Mouse (Mus musculus) ovary, adult 18-20 months (tissue): ENCODE data around the gene Chml.
A peak's percentile ranks its signal among the peaks of the same experiment; 100 is the strongest.

Experiments
- DNase-seq: peaks from one replicate; pipeline ENCODE4 v3.0.0; 2022; ENCODE audit warnings: low spot score, mixed read lengths

Gene Chml

GRCm38 (mm10) chr1:175692246-175692996 lies at the start of gene Chml, which contains the start of gene Opn3:
Gene Chml (minus strand): TSS chr1:175692901.
Gene Opn3 (minus strand): TSS chr1:175692776.
- peak; percentile 99 for DNase-seq

GRCm38 (mm10) chr1:175725771-175726170 lies 33.1 kb upstream of the Chml start:
- no peak for DNase-seq

- DNase-seq, result no peak
Measured at GRCm38 (mm10) chr1:175716832-175717231, 24.1 kb upstream of the Chml start.

- DNase-seq, result peak; percentile 6
Measured at GRCm38 (mm10) chr1:175712338-175712909, 19.7 kb upstream of the Chml start.

GRCm38 (mm10) chr1:175708013-175708412 lies 15.3 kb upstream of the Chml start:
- no peak for DNase-seq

GRCm38 (mm10) chr1:175707599-175707998 lies 14.9 kb upstream of the Chml start:
- no peak for DNase-seq

GRCm38 (mm10) chr1:175701145-175701544 lies 8.4 kb upstream of the Chml start:
- DNase-seq, result no peak

GRCm38 (mm10) chr1:175699796-175700195 lies 7.1 kb upstream of the Chml start:
- DNase-seq, result no peak

- DNase-seq, result no peak
Measured at GRCm38 (mm10) chr1:175699375-175699774, 6.7 kb upstream of the Chml start.

- no peak for DNase-seq
Measured at GRCm38 (mm10) chr1:175698293-175698692, 5.6 kb upstream of the Chml start, which contains the start of gene Wdr64. Gene Wdr64 (plus strand): TSS chr1:175698593.

GRCm38 (mm10) chr1:175693429-175693960 lies 794 bp upstream of the Chml start:
- DNase-seq, result no peak

GRCm38 (mm10) chr1:175692997-175693361 lies 278 bp upstream of the Chml start:
- no peak for DNase-seq

GRCm38 (mm10) chr1:175691686-175692245 lies 935 bp downstream of the Chml start:
- no peak for DNase-seq

- no peak for DNase-seq
Measured at GRCm38 (mm10) chr1:175680995-175681394, 11.7 kb downstream of the Chml start.

- no peak for DNase-seq
Measured at GRCm38 (mm10) chr1:175677459-175677858, 15.2 kb downstream of the Chml start.

- DNase-seq, result no peak
Measured at GRCm38 (mm10) chr1:175675116-175675515, 17.6 kb downstream of the Chml start.

- no peak for DNase-seq
Measured at GRCm38 (mm10) chr1:175673563-175674325, 19.0 kb downstream of the Chml start.

GRCm38 (mm10) chr1:175671626-175672025 lies 21.1 kb downstream of the Chml start:
- DNase-seq, result no peak

- no peak for DNase-seq
Measured at GRCm38 (mm10) chr1:175670042-175670441, 22.7 kb downstream of the Chml start.

- no peak for DNase-seq
Measured at GRCm38 (mm10) chr1:175669456-175669855, 23.2 kb downstream of the Chml start.

GRCm38 (mm10) chr1:175668666-175669405 lies 23.9 kb downstream of the Chml start:
- DNase-seq, result no peak

- DNase-seq, result no peak
Measured at GRCm38 (mm10) chr1:175659900-175660299, 32.8 kb downstream of the Chml start.
